Mouse (Mus musculus): Measurements from ENCODE around the gene Akap9. TPM values are rescaled to one million over a fixed set of nuclear protein-coding genes. Genes with fewer than 3 reads are reported as not detected.

Akap9 gene
- polyA plus RNA-seq, 1 experiment from 2014 or later, result 198 TPM

DNA sequence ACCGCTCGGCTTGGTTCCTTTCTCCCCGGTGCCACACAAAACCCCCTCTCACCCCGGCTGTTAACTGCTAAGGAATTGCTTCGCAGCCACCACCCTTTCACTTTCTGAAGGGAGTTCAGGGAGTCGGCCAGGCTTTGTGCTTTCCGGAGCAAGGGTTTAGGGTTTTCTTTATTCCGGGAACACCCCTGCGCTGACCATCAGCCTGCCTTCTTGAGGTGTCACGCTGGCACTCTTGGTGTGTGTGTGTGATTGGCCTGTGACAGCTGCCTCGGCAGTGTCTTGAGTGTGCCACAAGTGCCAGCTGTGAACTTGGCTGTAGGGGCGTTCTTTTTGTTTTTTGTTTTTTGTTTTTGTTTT, 814 bp downstream of the Akap9 start:
- peak overlapping the region; percentile 56 for H3K4me2 ChIP-seq (ENCODE audit: low read length)
- WGBS, result under 1% methylated on average over 12 of the region's 12 CpGs
- no peaks in the 10 kb centered on the region for H3K9me3 ChIP-seq (replicated peaks; ENCODE audit: control insufficient read depth, low read length)
- H3K27ac ChIP-seq (ENCODE audit: low read depth, low read length), result peak overlapping the region; percentile 97
- ATAC-seq, result peak; percentile 60
- H3K36me3 ChIP-seq (ENCODE audit: control insufficient read depth, insufficient read depth, low read length), result 0 out of 2 replicates have a peak, but pooled peaks cover 4% of the 10 kb centered on the region
- H3K9ac ChIP-seq (ENCODE audit: low read length), result peak overlapping the region; percentile 100
- no peaks in the 10 kb centered on the region for H3K27me3 ChIP-seq (replicated peaks; ENCODE audit: control insufficient read depth, insufficient read depth, low read length)
- H3K4me1 ChIP-seq (ENCODE audit: control insufficient read depth, insufficient read depth, low read length), result peaks cover 17% of the 10 kb centered on the region
- DNase-seq (ENCODE audit: low spot score), result peak; percentile 66
- peak overlapping the region; percentile 94 for H3K4me3 ChIP-seq (ENCODE audit: low read depth, low read length)

DNA sequence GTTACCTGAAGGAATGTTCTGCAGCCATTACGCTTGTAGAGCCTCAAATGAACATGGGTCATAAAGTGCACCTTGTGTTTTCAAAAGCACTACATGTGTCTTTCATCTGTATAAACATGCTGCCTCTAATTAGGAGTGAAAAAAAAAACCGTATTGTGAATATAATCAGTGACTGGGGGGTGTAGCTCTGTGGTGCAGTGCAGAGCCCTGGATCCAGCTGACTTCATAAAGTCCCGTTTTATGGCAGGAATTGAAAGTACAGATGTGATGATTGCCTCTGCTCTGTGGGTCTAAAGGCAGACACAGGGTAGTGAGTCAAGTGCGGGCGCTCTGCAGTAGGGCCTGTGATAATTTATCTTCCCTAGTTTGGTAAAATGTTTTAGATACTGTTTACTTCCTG, 2.9 kb downstream of the Akap9 start:
- Histone ChIP-seq H3K9me3 (replicated peaks; ENCODE audit: control insufficient read depth, low read length) (no peaks in the 10 kb centered on the region), H3K4me1 (ENCODE audit: control insufficient read depth, insufficient read depth, low read length) (peaks cover 17% of the 10 kb centered on the region), H3K4me3 (ENCODE audit: low read depth, low read length) (peak overlapping the region; percentile 94), H3K27ac (ENCODE audit: low read depth, low read length) (no peak overlapping the region), H3K9ac (ENCODE audit: low read length) (peak overlapping the region; percentile 100; the same call in 1 of the 2 replicates), H3K27me3 (replicated peaks; ENCODE audit: control insufficient read depth, insufficient read depth, low read length) (no peaks in the 10 kb centered on the region), H3K4me2 (ENCODE audit: low read length) (peak overlapping the region; percentile 56), H3K36me3 (ENCODE audit: control insufficient read depth, insufficient read depth, low read length) (0 out of 2 replicates have a peak, but pooled peaks cover 4% of the 10 kb centered on the region)
- ATAC-seq, result no peak
- 40% methylated on average over 5 of the region's 5 CpGs for WGBS
- peak; percentile 24 for DNase-seq (ENCODE audit: low spot score)

DNA sequence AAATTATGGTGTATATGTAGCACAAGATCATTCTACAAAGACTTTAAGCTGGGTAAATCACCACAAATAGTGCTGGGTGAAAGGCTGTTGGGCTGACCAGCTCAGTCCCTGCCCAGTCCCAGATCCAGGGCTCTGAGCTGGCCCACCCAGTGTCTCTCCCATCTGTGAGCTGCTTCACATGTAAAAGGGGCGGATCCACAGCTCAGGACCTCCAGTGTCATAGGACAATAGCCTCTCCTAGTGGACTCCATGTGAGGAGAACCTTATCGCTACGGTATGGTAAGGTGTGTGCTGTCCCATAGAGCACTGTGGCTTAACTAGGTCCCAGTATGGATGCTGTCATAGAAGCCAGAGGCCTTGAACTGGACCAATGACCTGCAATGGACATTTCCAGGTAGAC, 3.8 kb downstream of the Akap9 start:
- Histone ChIP-seq H3K9me3 (replicated peaks; ENCODE audit: control insufficient read depth, low read length) (no peaks in the 10 kb centered on the region), H3K9ac (ENCODE audit: low read length) (no peak overlapping the region), H3K27ac (ENCODE audit: low read depth, low read length) (no peak overlapping the region), H3K4me3 (ENCODE audit: low read depth, low read length) (no peak overlapping the region), H3K4me2 (ENCODE audit: low read length) (no peak overlapping the region), H3K36me3 (ENCODE audit: control insufficient read depth, insufficient read depth, low read length) (0 out of 2 replicates have a peak, but pooled peaks cover 4% of the 10 kb centered on the region), H3K27me3 (replicated peaks; ENCODE audit: control insufficient read depth, insufficient read depth, low read length) (no peaks in the 10 kb centered on the region), H3K4me1 (ENCODE audit: control insufficient read depth, insufficient read depth, low read length) (peaks cover 15% of the 10 kb centered on the region)
- no peak for DNase-seq (ENCODE audit: low spot score)
- WGBS, result 73% methylated on average over 3 of the region's 3 CpGs
- ATAC-seq, result no peak

DNA sequence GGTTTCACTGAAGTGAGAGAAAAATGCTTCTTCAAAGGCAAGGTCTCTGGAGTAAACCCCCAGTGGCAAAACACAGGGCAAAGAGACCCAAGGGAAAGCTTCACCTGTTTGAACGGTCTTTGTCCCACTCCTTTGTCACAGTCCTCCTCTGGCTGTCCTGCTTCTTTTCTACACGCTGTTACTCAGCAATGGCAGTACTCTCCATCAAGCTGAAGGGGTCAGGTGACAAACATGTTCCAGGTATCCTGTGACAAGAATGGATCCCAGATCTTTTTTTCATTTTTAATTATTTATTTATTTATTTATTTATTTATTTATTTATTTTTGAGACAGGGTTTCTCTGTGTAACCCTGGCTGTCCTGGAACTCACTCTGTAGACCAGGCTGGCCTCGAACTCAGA, 5.7 kb downstream of the Akap9 start:
- Histone ChIP-seq H3K9me3 (replicated peaks; ENCODE audit: control insufficient read depth, low read length) (no peaks in the 10 kb centered on the region), H3K9ac (ENCODE audit: low read length) (no peak overlapping the region), H3K4me1 (ENCODE audit: control insufficient read depth, insufficient read depth, low read length) (peaks cover 11% of the 10 kb centered on the region), H3K36me3 (ENCODE audit: control insufficient read depth, insufficient read depth, low read length) (peaks cover 7% of the 10 kb centered on the region; the same call in 1 of the 2 replicates), H3K4me3 (ENCODE audit: low read depth, low read length) (no peak overlapping the region), H3K4me2 (ENCODE audit: low read length) (no peak overlapping the region), H3K27ac (ENCODE audit: low read depth, low read length) (no peak overlapping the region), H3K27me3 (replicated peaks; ENCODE audit: control insufficient read depth, insufficient read depth, low read length) (no peaks in the 10 kb centered on the region)
- no peak for ATAC-seq
- no peak for DNase-seq (ENCODE audit: low spot score)
- WGBS, result 92% methylated on average over 3 of the region's 3 CpGs

DNA sequence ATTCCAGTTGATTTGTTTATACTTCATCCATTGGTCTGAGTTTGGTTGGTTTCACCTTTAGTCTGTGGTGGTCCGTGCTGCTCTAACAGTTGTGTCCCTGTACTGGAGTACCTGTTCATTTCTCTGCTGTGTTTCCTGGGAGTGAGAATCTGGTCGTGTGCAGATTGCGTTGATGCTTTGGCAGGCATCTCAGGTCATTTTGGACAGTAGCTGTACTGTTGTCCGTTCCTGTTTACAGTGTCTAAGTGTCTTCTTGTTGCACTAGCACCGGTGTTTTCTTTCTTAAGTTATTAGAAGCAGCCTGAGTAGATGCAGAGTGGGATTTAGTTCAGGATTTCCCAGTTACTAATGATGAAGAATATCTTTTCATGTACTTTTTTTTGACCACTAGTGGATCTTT, 7.4 kb downstream of the Akap9 start:
- Histone ChIP-seq H3K9me3 (replicated peaks; ENCODE audit: control insufficient read depth, low read length) (no peaks in the 10 kb centered on the region), H3K9ac (ENCODE audit: low read length) (no peak overlapping the region), H3K4me1 (ENCODE audit: control insufficient read depth, insufficient read depth, low read length) (peaks cover 7% of the 10 kb centered on the region), H3K27ac (ENCODE audit: low read depth, low read length) (no peak overlapping the region), H3K27me3 (replicated peaks; ENCODE audit: control insufficient read depth, insufficient read depth, low read length) (no peaks in the 10 kb centered on the region), H3K36me3 (ENCODE audit: control insufficient read depth, insufficient read depth, low read length) (peaks cover 9% of the 10 kb centered on the region; the same call in 1 of the 2 replicates), H3K4me2 (ENCODE audit: low read length) (no peak overlapping the region), H3K4me3 (ENCODE audit: low read depth, low read length) (no peak overlapping the region)
- WGBS, result 88% methylated on average over 5 of the region's 5 CpGs
- DNase-seq (ENCODE audit: low spot score) (no peak), ATAC-seq (no peak)

DNA sequence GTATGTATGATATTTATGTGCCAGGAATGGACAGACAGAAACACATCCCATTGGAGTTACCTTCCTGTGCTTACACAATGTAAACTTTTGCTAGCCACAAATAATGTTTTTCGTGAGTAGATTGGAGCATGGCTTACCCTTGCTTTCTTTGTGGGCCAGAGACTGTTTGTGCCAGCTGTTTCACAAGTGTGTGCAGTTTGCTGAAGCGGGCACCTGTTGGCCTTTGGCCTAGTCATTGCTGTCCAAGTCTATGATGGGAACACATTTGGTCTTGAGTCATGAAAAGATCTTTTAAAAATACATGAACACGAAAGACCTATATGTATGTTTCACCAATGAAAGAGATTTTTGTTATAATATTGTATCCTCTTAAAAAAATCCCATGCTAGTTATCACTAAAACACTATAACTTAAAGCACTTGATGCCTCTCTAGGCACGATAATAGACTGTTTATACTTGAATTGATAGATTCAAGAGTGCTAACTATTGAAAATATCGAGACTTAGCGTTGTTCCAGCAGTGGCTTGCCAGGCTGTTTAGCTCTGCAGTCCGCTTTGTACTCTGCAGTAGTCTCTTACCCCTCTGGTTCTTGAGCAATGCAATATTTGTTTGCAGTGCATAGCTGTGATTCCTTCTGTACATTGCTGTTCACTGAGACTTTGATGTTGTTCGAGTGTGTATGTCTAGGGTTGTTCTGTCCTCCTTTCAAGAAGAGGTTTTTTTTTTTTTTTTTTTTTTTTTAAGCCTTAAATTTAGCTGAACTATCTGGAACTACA, 8.1 kb downstream of the Akap9 start:
- ATAC-seq (no peak), DNase-seq (ENCODE audit: low spot score) (no peak)
- H3K36me3 ChIP-seq (ENCODE audit: control insufficient read depth, insufficient read depth, low read length), result peaks cover 9% of the 10 kb centered on the region; the same call in 1 of the 2 replicates
- no peak overlapping the region for H3K4me2 ChIP-seq (ENCODE audit: low read length)
- H3K4me3 ChIP-seq (ENCODE audit: low read depth, low read length), result no peak overlapping the region
- WGBS, result 87% methylated on average over 8 of the region's 8 CpGs
- no peaks in the 10 kb centered on the region for H3K27me3 ChIP-seq (replicated peaks; ENCODE audit: control insufficient read depth, insufficient read depth, low read length)
- no peaks in the 10 kb centered on the region for H3K9me3 ChIP-seq (replicated peaks; ENCODE audit: control insufficient read depth, low read length)
- no peak overlapping the region for H3K9ac ChIP-seq (ENCODE audit: low read length)
- peaks cover under 1% of the 10 kb centered on the region for H3K4me1 ChIP-seq (ENCODE audit: control insufficient read depth, insufficient read depth, low read length)
- H3K27ac ChIP-seq (ENCODE audit: low read depth, low read length), result no peak overlapping the region

DNA sequence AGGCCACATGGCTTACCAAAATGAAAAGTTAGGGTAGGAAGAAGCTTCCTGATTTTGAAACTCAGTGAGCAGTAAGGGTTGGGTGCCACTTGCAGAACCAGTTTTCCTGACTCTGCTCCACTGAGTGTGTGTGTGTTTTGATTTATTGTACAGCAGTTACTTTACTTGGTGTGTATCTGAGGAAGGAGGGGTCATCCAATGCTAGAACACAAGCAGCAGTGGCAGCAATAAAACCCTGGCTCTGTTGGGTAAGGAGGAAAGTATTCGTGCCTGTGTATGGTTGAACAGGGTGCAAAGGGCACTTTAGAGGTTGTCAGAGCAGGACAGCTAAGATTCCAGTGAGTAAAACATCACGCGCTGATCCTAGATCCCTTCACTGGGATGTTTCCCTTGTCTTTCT, 11.1 kb downstream of the Akap9 start:
- 96% methylated on average over 3 of the region's 3 CpGs for WGBS
- ATAC-seq, result no peak

DNA sequence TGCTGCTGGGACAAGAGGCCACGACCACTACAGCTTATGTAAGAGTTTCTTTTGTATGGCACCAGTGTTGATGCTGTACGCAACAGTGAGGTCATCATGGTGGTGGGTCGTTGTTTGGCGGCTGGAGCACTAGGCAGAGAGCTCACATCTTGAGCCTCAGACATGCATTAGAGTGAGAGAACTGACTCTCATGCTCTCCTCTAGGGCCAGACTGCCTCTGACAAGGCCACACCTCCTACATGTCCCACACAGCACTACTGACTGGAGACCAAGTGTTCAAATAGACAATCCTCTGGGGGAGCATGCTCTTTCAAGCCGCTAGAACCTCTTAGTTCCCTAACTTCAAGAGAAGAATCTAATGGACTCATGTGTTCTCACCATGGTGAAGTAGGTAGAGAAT, 11.5 kb downstream of the Akap9 start:
- DNase-seq (ENCODE audit: low spot score), result no peak
- no peak overlapping the region for H3K4me2 ChIP-seq (ENCODE audit: low read length)
- no peaks in the 10 kb centered on the region for H3K27me3 ChIP-seq (replicated peaks; ENCODE audit: control insufficient read depth, insufficient read depth, low read length)
- no peaks in the 10 kb centered on the region for H3K4me1 ChIP-seq (ENCODE audit: control insufficient read depth, insufficient read depth, low read length)
- H3K4me3 ChIP-seq (ENCODE audit: low read depth, low read length), result no peak overlapping the region
- no peak overlapping the region for H3K9ac ChIP-seq (ENCODE audit: low read length)
- H3K36me3 ChIP-seq (ENCODE audit: control insufficient read depth, insufficient read depth, low read length), result peaks cover 12% of the 10 kb centered on the region; the same call in 1 of the 2 replicates
- no peak for ATAC-seq
- H3K27ac ChIP-seq (ENCODE audit: low read depth, low read length), result no peak overlapping the region
- no peaks in the 10 kb centered on the region for H3K9me3 ChIP-seq (replicated peaks; ENCODE audit: control insufficient read depth, low read length)
- WGBS, result 91% methylated on average over 5 of the region's 5 CpGs

More for the DNA sequence above, 11.1 kb downstream of the Akap9 start:
- DNase-seq (ENCODE audit: low spot score), result no peak
- H3K9ac ChIP-seq (ENCODE audit: low read length), result no peak overlapping the region
- no peaks in the 10 kb centered on the region for H3K9me3 ChIP-seq (replicated peaks; ENCODE audit: control insufficient read depth, low read length)
- H3K4me3 ChIP-seq (ENCODE audit: low read depth, low read length), result no peak overlapping the region
- no peak overlapping the region for H3K27ac ChIP-seq (ENCODE audit: low read depth, low read length)
- no peaks in the 10 kb centered on the region for H3K4me1 ChIP-seq (ENCODE audit: control insufficient read depth, insufficient read depth, low read length)
- H3K27me3 ChIP-seq (replicated peaks; ENCODE audit: control insufficient read depth, insufficient read depth, low read length), result no peaks in the 10 kb centered on the region
- no peak overlapping the region for H3K4me2 ChIP-seq (ENCODE audit: low read length)
- peaks cover 12% of the 10 kb centered on the region; the same call in 1 of the 2 replicates for H3K36me3 ChIP-seq (ENCODE audit: control insufficient read depth, insufficient read depth, low read length)

DNA sequence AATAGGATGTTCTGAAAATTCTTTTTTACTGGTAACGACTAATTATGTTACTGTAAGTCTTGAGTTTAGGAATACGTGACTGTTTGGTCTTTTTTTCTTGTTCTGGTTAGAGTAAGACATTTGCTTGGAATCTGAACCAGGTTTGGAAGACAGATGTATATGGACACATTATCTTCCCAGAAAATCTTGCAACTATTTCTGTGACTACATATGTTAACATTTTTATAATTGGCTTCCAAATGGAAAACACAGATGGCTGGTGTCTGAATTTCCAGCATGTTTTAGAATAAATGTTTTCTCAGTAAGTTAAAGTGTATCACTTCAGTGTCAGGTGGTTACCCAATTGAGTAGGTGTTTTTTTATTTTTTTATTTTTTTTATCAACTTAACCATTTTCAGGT, 13.4 kb downstream of the Akap9 start:
- Histone ChIP-seq H3K27me3 (replicated peaks; ENCODE audit: control insufficient read depth, insufficient read depth, low read length) (no peaks in the 10 kb centered on the region), H3K9me3 (replicated peaks; ENCODE audit: control insufficient read depth, low read length) (no peaks in the 10 kb centered on the region), H3K9ac (ENCODE audit: low read length) (no peak overlapping the region), H3K4me1 (ENCODE audit: control insufficient read depth, insufficient read depth, low read length) (no peaks in the 10 kb centered on the region), H3K4me3 (ENCODE audit: low read depth, low read length) (no peak overlapping the region), H3K4me2 (ENCODE audit: low read length) (no peak overlapping the region), H3K27ac (ENCODE audit: low read depth, low read length) (no peak overlapping the region), H3K36me3 (ENCODE audit: control insufficient read depth, insufficient read depth, low read length) (peaks cover 12% of the 10 kb centered on the region; the same call in 1 of the 2 replicates)
- ATAC-seq (peak; percentile 47; the same call in 1 of the 2 replicates), DNase-seq (ENCODE audit: low spot score) (peak; percentile 66)
- WGBS, result 82% methylated on average over 2 of the region's 2 CpGs
